8 mouse cellular contexts compared by ENCODE assay signal in genomic region chr14:7818463-7819121, GRCm38 (mm10). TPM values are rescaled to one million over a fixed set of nuclear protein-coding genes. Genes with fewer than 3 reads are reported as not detected.
A peak's percentile ranks its signal among the peaks of the same experiment; 100 is the strongest.
DNase-seq lines count a peak whose midpoint lies in the region; ATAC-seq and TF ChIP-seq lines count a peak whose summit lies in the region.

No protein-coding gene starts in this region.

- under 1% methylated on average over 36 of the region's 36 CpGs for WGBS in heart, embryonic 13.5 days
- 1% methylated on average over 36 of the region's 36 CpGs for WGBS in midbrain, embryonic 11.5 days

- no peaks in the 10 kb centered on the region for H3K9me3 ChIP-seq in CH12.LX (replicated peaks; ENCODE audit: low read length)
- no peaks in the 10 kb centered on the region for H3K9me3 ChIP-seq in heart, embryonic 13.5 days
- no peaks in the 10 kb centered on the region for H3K9me3 ChIP-seq in midbrain, embryonic 11.5 days (ENCODE audit: control insufficient read depth, low read length)

- peak overlapping the region; percentile 78 for H3K9ac ChIP-seq in CH12.LX (ENCODE audit: insufficient read depth, low read depth)
- H3K9ac ChIP-seq in heart, embryonic 13.5 days = peak overlapping the region; percentile 85
- H3K9ac ChIP-seq in midbrain, embryonic 11.5 days (ENCODE audit: low read length) = peak overlapping the region; percentile 81

- TF ChIP-seq EP300 in CH12.LX (IDR thresholded peaks at IDR 0.05; ENCODE audit: low read length) = no peak

- no peak for TF ChIP-seq CTCF in CH12.LX (conservative IDR thresholded peaks at IDR 0.05 in 1 of 2, IDR thresholded peaks at IDR 0.05 in 1 of 2; ENCODE audit: low read depth in 2 of 2, low read length in 2 of 2)

- peaks cover 0 to 38% of the 10 kb centered on the region in 2 experiments for H3K36me3 ChIP-seq in CH12.LX (replicated peaks in 1 of 2; ENCODE audit: control insufficient read depth in 1 of 2, insufficient read depth in 1 of 2, low read length in 1 of 2)
- no peaks in the 10 kb centered on the region for H3K36me3 ChIP-seq in heart, embryonic 13.5 days
- no peaks in the 10 kb centered on the region for H3K36me3 ChIP-seq in midbrain, embryonic 11.5 days (ENCODE audit: control insufficient read depth, insufficient read depth, low read length)

- no peak for TF ChIP-seq POLR2A in CH12.LX (IDR thresholded peaks at IDR 0.05; ENCODE audit: low read depth, low read length)

- DNase-seq in adrenal gland, adult 2 months = peak; percentile 52
- DNase-seq in adrenal gland, adult 8-10 months = no peak
- peak; percentile 42 for DNase-seq in CH12.LX (ENCODE audit: extremely low read depth)
- DNase-seq in cerebellum, adult 8-10 months = peak; percentile 44
- DNase-seq in kidney, postnatal 10 days = peak; percentile 54
- no peak for DNase-seq in midbrain, embryonic 11.5 days (ENCODE audit: low spot score, missing footprints)
- peak; percentile 81 for DNase-seq in yolk sac, embryonic 10.5 days (ENCODE audit: low spot score)

- no peak for TF ChIP-seq RAD21 in CH12.LX (IDR thresholded peaks at IDR 0.05; ENCODE audit: low read depth, low read length)

- H3K79me2 ChIP-seq in CH12.LX (replicated peaks; ENCODE audit: control insufficient read depth, extremely low read depth, insufficient read depth, poor library complexity, severe bottlenecking) = peaks cover 42% of the 10 kb centered on the region

- dilution Hi-C loops in CH12.LX (cut with MboI; ENCODE audit: extremely low pct_ligation_motif_present, extremely low pct_unique_long_range_greater_than_20kb, low sequenced_read_pairs) = no loop called here

- H3K27ac ChIP-seq in CH12.LX (ENCODE audit: insufficient read depth, low read depth) = peak overlapping the region; percentile 48; the same call in 1 of the 2 replicates
- H3K27ac ChIP-seq in heart, embryonic 13.5 days (replicated peaks) = peak overlapping the region; percentile 72
- H3K27ac ChIP-seq in midbrain, embryonic 11.5 days (ENCODE audit: low read depth, low read length) = no peak overlapping the region

- H3K4me3 ChIP-seq in CH12.LX (replicated peaks in 1 of 3; ENCODE audit: low read depth in 2 of 3, low read length in 2 of 3, poor library complexity in 1 of 3) = peak overlapping the region; percentile 80 to 97 (median 92)
- peak overlapping the region; percentile 76 for H3K4me3 ChIP-seq in heart, embryonic 13.5 days
- H3K4me3 ChIP-seq in midbrain, embryonic 11.5 days (ENCODE audit: low read depth, low read length) = peak overlapping the region; percentile 61

- in situ Hi-C loops in CH12.LX (cut with MboI; ENCODE audit: low pct_ligation_motif_present, low pct_unique_long_range_greater_than_20kb, low sequenced_read_pairs) = loop anchor here (5.0 to 25.0 kb wide), 6 partner anchors 69 to 494 kb away; partner anchors contain the start of genes Dnase1l3, Fam107a and Pdhb

- no peak for ATAC-seq in heart, embryonic 13.5 days (ENCODE audit: extremely low read depth, insufficient number of reproducible peaks, low FRiP score, low TSS enrichment)
- peak; percentile 49 for ATAC-seq in midbrain, embryonic 11.5 days (ENCODE audit: low FRiP score)

- H3K4me1 ChIP-seq in CH12.LX (ENCODE audit: control insufficient read depth in 1 of 2, insufficient read depth in 2 of 2) = peaks cover 9 to 43% of the 10 kb centered on the region in 2 experiments; a peak in 2 of 4 replicates
- peaks cover 46% of the 10 kb centered on the region for H3K4me1 ChIP-seq in heart, embryonic 13.5 days
- peaks cover 10% of the 10 kb centered on the region for H3K4me1 ChIP-seq in midbrain, embryonic 11.5 days (ENCODE audit: control insufficient read depth, insufficient read depth, low read length)

- H3K27me3 ChIP-seq in CH12.LX (replicated peaks) = no peaks in the 10 kb centered on the region
- no peaks in the 10 kb centered on the region for H3K27me3 ChIP-seq in heart, embryonic 13.5 days (replicated peaks)
- H3K27me3 ChIP-seq in midbrain, embryonic 11.5 days (ENCODE audit: control insufficient read depth, insufficient read depth, low read length) = no peaks in the 10 kb centered on the region

- peak overlapping the region; percentile 67 for H3K4me2 ChIP-seq in CH12.LX (ENCODE audit: insufficient read depth, low read depth, poor library complexity, severe bottlenecking)
- H3K4me2 ChIP-seq in heart, embryonic 13.5 days = peak overlapping the region; percentile 94
- peak overlapping the region; percentile 98 for H3K4me2 ChIP-seq in midbrain, embryonic 11.5 days

TF ChIP-seq in CH12.LX, 34 proteins besides CTCF, POLR2A, EP300 and RAD21:
- TF ChIP-seq MXI1 (IDR thresholded peaks at IDR 0.05; ENCODE audit: low read depth, low read length) = peak; percentile 44; the same call in 1 of the 2 replicates
- TF ChIP-seq NRF1 (IDR thresholded peaks at IDR 0.05; ENCODE audit: low read depth, low read length) = 0 out of 2 replicates have a peak, but pooled peaks have one; percentile 6
- TF ChIP-seq MYC (IDR thresholded peaks at IDR 0.05; ENCODE audit: low read depth, low read length) = no peak
- peak; percentile 10; the same call in 1 of the 2 replicates for TF ChIP-seq ELF1 (IDR thresholded peaks at IDR 0.05; ENCODE audit: low read depth, low read length)

RNA-seq across cellular contexts. Expression of gene Flnb, which starts 0.8 kb away (rescaled TPM):
- total RNA-seq in adrenal gland, adult 2 months (2021) = 10 to 100 TPM; 40.8 to 44.9 TPM
- 8.8 and 8.9 TPM in 2 replicates for polyA plus RNA-seq in adrenal gland, adult 2 months (2012; rRNA removed)
- total RNA-seq in adrenal gland, adult 8-10 months (2022) = 10 to 100 TPM; 54.5 to 77.3 (median 65.8) TPM
- total RNA-seq in CH12.LX (2012; rRNA removed) (51.4 and 74.0 TPM in 2 replicates), CH12.LX (2014; rRNA removed) (28.9 and 29.5 TPM in 2 replicates)
- polyA plus RNA-seq in CH12.LX (2012; ENCODE audit: insufficient read length, low read depth) = 52.4 and 61.6 TPM in 2 replicates
- polyA plus RNA-seq in heart, embryonic 13.5 days (2015; fragmentation: Nextera tagmentation; extraction: Ambion mirVana) = 7.5 and 8.5 TPM in 2 replicates
- polyA plus RNA-seq in midbrain, embryonic 11.5 days (2014; fragmentation: Nextera tagmentation; extraction: Ambion mirVana) = 10.9 and 12.0 TPM in 2 replicates

RNA-seq across cellular contexts. Expression of gene Gm26661, which starts 27.2 kb away (rescaled TPM):
- not detected for total RNA-seq in adrenal gland, adult 2 months (2021)
- polyA plus RNA-seq in adrenal gland, adult 2 months (2012; rRNA removed) = not detected in 2 replicates
- total RNA-seq in adrenal gland, adult 8-10 months (2022) = not detected
- not detected in 2 replicates for total RNA-seq in CH12.LX (2012; rRNA removed)
- total RNA-seq in CH12.LX (2014; rRNA removed) = not detected in 2 replicates
- polyA plus RNA-seq in CH12.LX (2012; ENCODE audit: insufficient read length, low read depth) = not detected in 2 replicates
- not detected in 2 replicates for polyA plus RNA-seq in heart, embryonic 13.5 days (2015; fragmentation: Nextera tagmentation; extraction: Ambion mirVana)
- not detected in 2 replicates for polyA plus RNA-seq in midbrain, embryonic 11.5 days (2014; fragmentation: Nextera tagmentation; extraction: Ambion mirVana)

Comparison
In these comparisons a context has a peak if more than half of its experiments do, and no peak if none do; other contexts are left out.
1. DNase-seq: peak in adrenal gland, adult 2 months (single experiment), CH12.LX (single experiment), cerebellum, adult 8-10 months (single experiment), kidney, postnatal 10 days (single experiment) and yolk sac, embryonic 10.5 days (single experiment); none in adrenal gland, adult 8-10 months (single experiment) and midbrain, embryonic 11.5 days (single experiment).
2. Peak in every context shown above with its lines, with median percentiles within 50 percentile points of each other: H3K4me2 ChIP-seq, H3K4me3 ChIP-seq and H3K9ac ChIP-seq.